11 mouse cellular contexts compared by ENCODE assay signal in genomic region chr13:29371916-29372315, GRCm38 (mm10).
DNase-seq lines count a peak whose midpoint lies in the region; ATAC-seq lines count a peak whose summit lies in the region.
"Had no signal": no experiment of that assay in that cellular context is flagged by ENCODE, and none has a peak within 500 bp of the region (broad histone marks: within the 10 kb centered on the region; RNA-seq: fewer than 3 reads in every experiment).

No protein-coding gene starts in this region.

- H3K4me3 ChIP-seq in limb, embryonic 13.5 days, result no peak overlapping the region
- H3K4me3 ChIP-seq: embryonic facial prominence, embryonic 15.5 days had no signal

- H3K27me3 ChIP-seq in limb, embryonic 13.5 days, result no peaks in the 10 kb centered on the region
- H3K27me3 ChIP-seq: embryonic facial prominence, embryonic 15.5 days had no signal

- H3K9ac ChIP-seq in limb, embryonic 13.5 days, result peak overlapping the region; percentile 8; the same call in 1 of the 2 replicates
- H3K9ac ChIP-seq: embryonic facial prominence, embryonic 15.5 days had no signal

- peak; percentile 38 to 74 for DNase-seq in adrenal gland, adult (ENCODE audit: inconsistent age in 2 of 2, low spot score in 1 of 2)
- DNase-seq in adrenal gland, adult 18-20 months (ENCODE audit: low spot score in 2 of 2), result no peak
- DNase-seq in cerebellum, adult 11-12 months, result peak; percentile 60
- DNase-seq in heart, adult 9 months (ENCODE audit: low spot score in 2 of 2), result peak; percentile 4 to 8
- no peak for DNase-seq in embryo, embryonic 11 days
- no peak for DNase-seq in right cerebral cortex, postnatal 4 days
- no peak for DNase-seq in layer of hippocampus, adult 8-10 months (ENCODE audit: low spot score in 2 of 2)
- DNase-seq: spleen, adult 18-20 months had no signal

- 42% methylated on average over 3 of the region's 3 CpGs for WGBS in limb, embryonic 13.5 days

- H3K27ac ChIP-seq in limb, embryonic 13.5 days, result peak overlapping the region; percentile 44; the same call in 1 of the 2 replicates
- H3K27ac ChIP-seq: embryonic facial prominence, embryonic 15.5 days; macrophage had no signal

- H3K4me1 ChIP-seq in limb, embryonic 13.5 days, result peaks cover 10% of the 10 kb centered on the region

- H3K4me2 ChIP-seq in limb, embryonic 13.5 days (replicated peaks), result no peak overlapping the region
- H3K4me2 ChIP-seq: embryonic facial prominence, embryonic 15.5 days had no signal

- no peak for ATAC-seq in limb, embryonic 13.5 days (ENCODE audit: low FRiP score, low read depth)

- no peaks in the 10 kb centered on the region for H3K9me3 ChIP-seq in limb, embryonic 13.5 days
- H3K9me3 ChIP-seq: embryonic facial prominence, embryonic 15.5 days had no signal

- H3K36me3 ChIP-seq in limb, embryonic 13.5 days, result no peaks in the 10 kb centered on the region
- H3K36me3 ChIP-seq: embryonic facial prominence, embryonic 15.5 days had no signal

Comparison
In these comparisons a context has a peak if more than half of its experiments do, and no peak if none do; other contexts are left out.
1. DNase-seq: peak in adrenal gland, adult (2 of 2), cerebellum, adult 11-12 months (single experiment) and heart, adult 9 months (2 of 2); none in adrenal gland, adult 18-20 months (0 of 2), embryo, embryonic 11 days (single experiment), right cerebral cortex, postnatal 4 days (single experiment) and layer of hippocampus, adult 8-10 months (0 of 2).